Mouse (Mus musculus) brain, adult 2 months (tissue): ENCODE measurements around the gene C2.
"Not testable (repeated sequence)": the region's sequence is repeated elsewhere in the genome, so short reads cannot be mapped to it uniquely, and the experiment has no call there.

Experiments
- DNase-seq: peaks from one replicate; pipeline ENCODE4 v3.0.0; 2011; ENCODE audit warnings: low read depth, low spot score

C2 gene

GRCm38 (mm10) chr17:34836155-34836855 lies 61.8 kb downstream of the C2 start:
- no peak for DNase-seq

- DNase-seq, result not testable (repeated sequence)
Measured at GRCm38 (mm10) chr17:34830776-34831175, 67.3 kb downstream of the C2 start.

GRCm38 (mm10) chr17:34814818-34815370 lies 83.2 kb downstream of the C2 start:
- no peak for DNase-seq

GRCm38 (mm10) chr17:34813747-34814146 lies 84.3 kb downstream of the C2 start:
- DNase-seq, result peak; percentile 30
